Mouse (Mus musculus) NIH3T3 (cell line): ENCODE results near the gene Mllt3.

Source experiments
- DNase-seq: peaks from one replicate; pipeline ENCODE4 v3.0.0-alpha.2; 2012; ENCODE audit warnings: low read depth

Gene Mllt3

GRCm38 (mm10) chr4:88033216-88033653 lies at the start of gene Mllt3:
Gene Mllt3, minus strand, starts transcription at chr4:88033364.
- DNase-seq: peak; percentile 99

GRCm38 (mm10) chr4:88082381-88082780 lies 49.2 kb upstream of the Mllt3 start:
- DNase-seq: no peak

GRCm38 (mm10) chr4:88081885-88082284 lies 48.7 kb upstream of the Mllt3 start:
- DNase-seq: no peak

- no peak for DNase-seq
Measured at GRCm38 (mm10) chr4:88081417-88081816, 48.3 kb upstream of the Mllt3 start.

GRCm38 (mm10) chr4:88078983-88079382 lies 45.8 kb upstream of the Mllt3 start:
- DNase-seq: no peak

GRCm38 (mm10) chr4:88075388-88075787 lies 42.2 kb upstream of the Mllt3 start:
- no peak for DNase-seq

- DNase-seq: no peak
Measured at GRCm38 (mm10) chr4:88046280-88046679, 13.1 kb upstream of the Mllt3 start.

- no peak for DNase-seq
Measured at GRCm38 (mm10) chr4:88045151-88045550, 12.0 kb upstream of the Mllt3 start.

- peak; percentile 86 for DNase-seq
Measured at GRCm38 (mm10) chr4:88035361-88035760, 2.2 kb upstream of the Mllt3 start.

GRCm38 (mm10) chr4:88034387-88035157 lies 1.4 kb upstream of the Mllt3 start:
- DNase-seq: peak; percentile 11

GRCm38 (mm10) chr4:88033729-88034386 lies 694 bp upstream of the Mllt3 start:
- DNase-seq: peak; percentile 20

GRCm38 (mm10) chr4:88032151-88033098 lies 739 bp downstream of the Mllt3 start:
- DNase-seq: peak; percentile 80

GRCm38 (mm10) chr4:88031211-88032150 lies 1.7 kb downstream of the Mllt3 start:
- DNase-seq: peak; percentile 72

GRCm38 (mm10) chr4:88023567-88023966 lies 9.6 kb downstream of the Mllt3 start:
- DNase-seq: no peak

GRCm38 (mm10) chr4:88022623-88023022 lies 10.5 kb downstream of the Mllt3 start:
- DNase-seq: peak; percentile 47

GRCm38 (mm10) chr4:88020421-88020820 lies 12.7 kb downstream of the Mllt3 start:
- no peak for DNase-seq

GRCm38 (mm10) chr4:88019645-88020044 lies 13.5 kb downstream of the Mllt3 start:
- no peak for DNase-seq

GRCm38 (mm10) chr4:88017452-88018350 lies 15.5 kb downstream of the Mllt3 start:
- no peak for DNase-seq

GRCm38 (mm10) chr4:88015765-88016164 lies 17.4 kb downstream of the Mllt3 start:
- no peak for DNase-seq

GRCm38 (mm10) chr4:88015261-88015660 lies 17.9 kb downstream of the Mllt3 start:
- DNase-seq: peak; percentile 32
